Mouse (Mus musculus): ENCODE measurements around the gene Ahcyl1.

Gene Ahcyl1

DNA sequence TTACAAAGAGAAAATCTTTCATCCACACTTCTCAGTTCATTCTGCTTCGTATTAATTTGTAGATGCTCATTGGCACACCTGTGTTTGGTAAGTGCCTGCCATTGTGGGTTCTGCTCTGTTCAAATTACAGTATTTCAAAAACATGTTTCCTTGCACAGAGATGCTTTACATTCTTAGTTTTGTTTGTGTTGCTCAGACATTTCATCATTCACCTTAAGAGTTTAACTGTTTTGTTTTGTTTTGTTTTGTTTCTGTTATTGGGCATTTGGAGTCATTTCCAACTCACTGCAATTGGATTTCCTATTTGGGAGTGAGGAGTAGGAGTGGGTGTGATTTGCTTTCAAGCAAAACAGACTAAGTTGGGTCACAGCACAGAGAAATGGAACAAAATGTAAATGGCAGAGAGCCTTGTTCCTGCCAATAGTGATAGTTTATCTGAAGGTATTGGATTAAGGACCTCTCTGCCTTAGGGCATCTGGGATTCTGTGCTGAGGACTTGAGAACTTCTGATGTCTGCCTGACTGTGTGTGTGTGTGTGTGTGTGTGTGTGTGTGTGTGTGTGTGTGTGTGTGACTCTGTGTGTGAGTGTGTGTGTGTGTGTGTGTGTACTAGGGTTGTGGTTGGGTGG, 5.5 kb upstream of the Ahcyl1 start:
- DNase-seq, result no peak

DNA sequence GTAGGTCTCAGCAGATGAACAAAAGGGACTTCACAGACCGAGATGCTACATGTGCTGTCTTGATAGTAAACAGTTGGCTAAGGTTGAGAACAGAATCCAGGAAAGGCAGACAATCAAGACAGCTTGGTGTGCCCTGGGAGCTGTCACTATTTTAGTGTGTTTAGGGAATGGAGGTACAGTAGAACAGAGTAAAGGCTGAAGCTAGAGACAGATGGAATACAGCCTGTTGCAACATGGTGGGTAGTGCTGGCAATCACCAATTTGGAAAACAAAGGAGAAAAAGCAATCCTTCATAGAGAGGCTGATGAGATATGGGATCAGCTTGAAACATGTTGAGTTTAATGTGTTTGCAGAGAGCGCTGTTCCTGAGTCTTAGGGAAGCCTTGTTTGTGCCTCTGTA, 4.3 kb upstream of the Ahcyl1 start:
- DNase-seq, result no peak

DNA sequence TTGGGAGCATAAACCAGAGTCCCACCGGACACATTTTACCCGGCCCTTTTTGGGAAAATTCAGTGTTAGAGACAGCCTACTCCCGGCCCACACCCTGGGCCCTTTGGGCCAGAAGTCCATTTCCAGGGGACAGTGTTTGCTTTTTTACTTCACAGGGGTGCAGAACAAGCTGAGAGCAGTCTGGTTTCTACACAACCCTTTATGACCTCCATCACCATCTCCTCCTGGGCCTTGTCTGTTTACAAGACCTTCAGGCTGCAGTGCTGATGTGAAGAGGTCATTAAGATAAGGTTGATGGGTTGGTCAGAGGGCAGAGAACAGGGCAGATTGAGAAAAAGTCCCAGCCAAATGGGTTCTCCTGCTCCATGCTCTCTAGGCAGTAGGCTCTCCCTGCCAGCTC, 550 bp upstream of the Ahcyl1 start:
- no peak for DNase-seq

DNA sequence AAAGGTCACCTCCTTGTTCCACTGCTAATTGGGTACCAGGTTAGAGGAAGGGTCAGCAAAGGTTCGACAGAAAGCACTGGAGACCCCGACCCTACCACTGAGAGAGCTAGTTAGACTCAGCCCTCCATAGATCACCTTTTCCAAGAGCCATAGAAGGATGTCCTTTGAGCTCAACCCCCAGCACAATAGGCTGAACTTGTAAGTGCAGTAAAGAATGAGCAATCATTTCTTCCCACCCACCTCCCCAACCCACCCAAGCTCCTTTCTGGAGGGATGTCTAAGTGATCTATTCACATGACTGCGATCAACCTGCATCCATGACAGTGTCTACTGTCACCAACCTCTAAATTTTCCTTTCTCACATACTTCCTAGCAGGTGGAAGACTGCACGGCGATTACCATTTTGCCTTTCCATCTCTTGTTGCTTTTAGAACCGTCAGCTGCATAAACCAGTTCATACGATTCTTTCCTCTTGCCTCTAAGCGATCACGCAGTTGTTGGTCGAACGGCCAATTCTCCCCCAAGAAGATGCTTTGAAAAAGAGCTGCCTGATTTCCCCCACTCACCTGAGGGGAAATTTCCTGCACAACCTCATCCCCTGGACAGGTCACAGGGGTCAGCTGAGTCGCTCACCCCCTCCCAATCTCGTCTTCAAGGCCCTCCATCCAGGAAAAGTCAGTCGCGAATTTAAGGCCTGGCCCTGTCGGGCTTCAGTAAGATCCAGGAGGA, 977 bp downstream of the Ahcyl1 start:
- no peak for DNase-seq

DNA sequence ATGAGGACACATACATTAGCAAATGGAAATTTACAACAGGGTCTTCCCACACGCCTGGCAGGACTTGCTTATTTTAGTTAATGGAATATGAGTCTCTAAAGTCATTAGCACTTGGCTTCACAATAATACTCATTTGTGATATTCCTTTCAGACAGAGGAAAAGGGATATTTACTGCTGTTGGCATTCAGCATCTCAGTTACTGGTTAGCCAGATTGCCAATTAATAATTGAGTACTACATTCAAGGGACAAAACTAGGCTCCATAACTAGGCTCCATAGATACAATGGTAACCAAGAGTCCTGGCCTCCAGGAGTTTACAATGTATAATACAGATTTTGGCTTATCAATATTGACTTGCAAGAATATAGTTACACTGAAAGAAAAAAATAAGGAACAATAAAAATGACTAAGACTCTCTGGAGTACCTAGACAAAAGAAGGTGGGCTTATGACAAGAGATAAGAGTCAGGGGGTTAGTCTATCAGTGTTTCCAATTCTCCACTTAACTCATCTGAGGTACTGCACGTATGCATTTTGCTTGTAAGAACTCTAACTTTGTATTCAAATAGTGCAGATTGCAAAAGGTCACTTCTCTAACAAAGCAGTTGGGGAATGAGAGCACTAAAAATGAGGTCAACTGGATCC, 2.0 kb downstream of the Ahcyl1 start:
- DNase-seq, result no peak

DNA sequence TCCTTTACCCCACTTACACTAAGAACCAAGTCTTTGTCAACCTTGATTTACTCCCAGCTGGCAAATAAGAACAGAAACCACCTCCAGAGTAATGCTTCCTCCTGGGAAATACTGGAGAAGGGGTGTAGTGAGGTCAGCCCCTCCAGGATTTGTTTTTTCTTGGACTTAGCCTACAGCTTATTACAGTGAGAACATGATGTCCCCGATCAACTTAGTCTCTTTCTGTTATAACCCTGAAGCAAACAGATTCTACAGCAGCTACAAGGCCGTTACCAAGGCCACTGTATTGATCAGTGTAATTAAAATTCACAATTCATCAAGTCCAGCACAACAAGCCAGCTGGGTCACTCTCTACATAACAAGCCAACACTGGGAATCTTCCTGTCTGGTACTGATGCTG, 6.0 kb downstream of the Ahcyl1 start:
- DNase-seq, result no peak

DNA sequence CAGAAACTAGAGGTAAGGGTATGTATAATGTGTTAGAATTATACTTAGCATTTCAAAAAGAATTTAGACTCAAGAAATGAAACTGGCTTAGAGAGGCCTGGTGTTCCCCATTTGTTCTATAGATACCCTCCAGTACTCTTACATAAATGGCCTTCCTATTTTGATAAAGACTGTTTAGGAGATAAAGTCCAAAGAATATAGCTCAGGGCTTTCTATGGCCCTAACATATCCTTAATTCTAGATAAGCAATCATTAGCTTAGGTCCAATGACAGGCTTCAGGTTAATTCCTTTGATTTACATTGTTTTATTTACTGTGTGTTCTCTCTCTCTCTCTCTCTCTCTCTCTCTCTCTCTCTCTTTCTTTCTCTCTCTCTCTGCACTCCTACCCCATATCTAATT, 7.1 kb downstream of the Ahcyl1 start:
- no peak for DNase-seq

DNA sequence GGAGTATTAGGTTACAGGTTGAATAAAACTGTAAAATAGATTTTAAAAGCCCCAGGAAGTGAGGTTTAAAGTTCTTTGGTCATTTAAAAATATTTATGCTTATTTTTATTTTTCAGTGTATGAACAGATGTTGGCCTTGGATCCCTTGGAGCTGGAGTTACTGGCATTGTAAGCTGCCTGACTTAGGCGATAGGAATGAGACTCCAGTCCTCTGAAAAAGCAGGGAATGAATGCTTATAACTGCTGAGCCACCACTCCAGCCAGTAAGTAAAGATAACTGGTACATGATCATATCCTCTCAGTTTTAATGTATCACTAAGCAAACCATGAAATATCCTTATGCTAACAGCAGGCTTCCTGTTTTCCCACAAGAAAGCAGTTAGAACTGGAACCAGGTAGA, 8.1 kb downstream of the Ahcyl1 start:
- DNase-seq, result no peak

DNA sequence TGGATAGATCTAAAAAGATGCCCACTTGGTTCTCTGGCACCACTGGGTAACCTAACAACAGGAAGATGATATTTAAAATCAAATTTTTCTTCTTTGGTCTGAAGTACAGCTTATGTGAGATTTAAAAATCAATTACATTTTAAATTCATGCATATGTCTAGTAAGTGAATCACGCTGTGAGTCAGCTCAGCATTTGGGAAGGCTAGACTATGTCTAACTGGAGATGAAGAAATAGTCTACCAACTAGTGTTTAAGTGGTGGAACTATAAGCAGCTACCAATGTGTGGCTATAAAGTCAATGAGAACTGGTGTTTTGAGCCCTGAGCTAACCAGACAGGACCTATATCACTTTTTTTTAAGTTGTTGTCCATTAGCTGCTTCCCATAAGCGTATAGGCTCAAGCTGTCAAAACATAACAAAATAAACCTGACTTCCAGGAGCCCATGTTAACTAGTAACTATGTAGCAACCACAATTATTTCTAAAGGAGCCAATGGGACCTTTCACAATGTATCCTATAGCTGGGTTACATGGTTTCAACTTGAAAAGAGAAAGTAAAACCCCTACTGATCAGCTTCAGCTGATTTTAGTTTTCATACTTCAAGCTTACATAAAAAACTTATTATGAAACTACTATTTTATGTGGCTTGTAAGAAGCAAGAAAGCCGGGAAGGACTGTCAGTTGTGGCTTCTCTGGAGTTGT, 9.9 kb downstream of the Ahcyl1 start:
- DNase-seq, result no peak

DNA sequence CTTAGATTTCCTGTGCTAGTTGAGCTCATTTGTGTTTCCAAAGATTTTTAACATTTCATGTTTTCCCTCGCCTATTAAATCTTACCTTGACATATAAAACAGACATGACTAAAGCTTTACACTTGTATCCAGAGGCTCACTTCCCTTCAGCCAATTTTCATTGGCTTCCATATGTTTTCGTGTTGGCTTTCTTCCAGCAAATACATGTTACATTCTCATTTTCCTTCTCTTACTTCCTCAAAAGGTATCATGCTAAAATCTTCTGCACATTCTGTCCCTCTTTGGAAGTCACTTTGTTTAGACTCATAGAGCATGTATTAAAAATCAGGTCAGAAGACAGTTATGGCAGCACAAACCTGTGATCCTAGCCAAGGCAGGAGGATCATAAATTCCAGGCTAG, 10.7 kb downstream of the Ahcyl1 start:
- no peak for DNase-seq

DNA sequence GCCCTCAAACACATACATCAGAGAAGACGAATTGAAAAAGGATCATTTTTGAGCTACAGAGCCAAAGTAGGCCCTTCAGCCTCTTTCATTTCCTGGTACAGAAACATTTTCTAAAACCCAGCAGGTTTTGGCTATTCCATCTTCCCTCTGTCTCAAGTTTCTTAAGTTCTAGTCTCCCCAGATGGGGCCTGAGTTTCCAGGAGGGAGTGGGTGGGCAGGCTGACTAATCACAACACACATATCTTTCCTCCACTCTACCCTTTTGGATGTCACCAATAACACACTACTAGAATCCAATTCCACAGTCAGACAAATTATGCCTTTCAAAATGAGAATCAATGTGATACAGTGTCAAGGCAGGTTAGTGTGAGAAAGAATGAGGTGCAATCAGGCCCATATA, 12.8 kb downstream of the Ahcyl1 start:
- no peak for DNase-seq

DNA sequence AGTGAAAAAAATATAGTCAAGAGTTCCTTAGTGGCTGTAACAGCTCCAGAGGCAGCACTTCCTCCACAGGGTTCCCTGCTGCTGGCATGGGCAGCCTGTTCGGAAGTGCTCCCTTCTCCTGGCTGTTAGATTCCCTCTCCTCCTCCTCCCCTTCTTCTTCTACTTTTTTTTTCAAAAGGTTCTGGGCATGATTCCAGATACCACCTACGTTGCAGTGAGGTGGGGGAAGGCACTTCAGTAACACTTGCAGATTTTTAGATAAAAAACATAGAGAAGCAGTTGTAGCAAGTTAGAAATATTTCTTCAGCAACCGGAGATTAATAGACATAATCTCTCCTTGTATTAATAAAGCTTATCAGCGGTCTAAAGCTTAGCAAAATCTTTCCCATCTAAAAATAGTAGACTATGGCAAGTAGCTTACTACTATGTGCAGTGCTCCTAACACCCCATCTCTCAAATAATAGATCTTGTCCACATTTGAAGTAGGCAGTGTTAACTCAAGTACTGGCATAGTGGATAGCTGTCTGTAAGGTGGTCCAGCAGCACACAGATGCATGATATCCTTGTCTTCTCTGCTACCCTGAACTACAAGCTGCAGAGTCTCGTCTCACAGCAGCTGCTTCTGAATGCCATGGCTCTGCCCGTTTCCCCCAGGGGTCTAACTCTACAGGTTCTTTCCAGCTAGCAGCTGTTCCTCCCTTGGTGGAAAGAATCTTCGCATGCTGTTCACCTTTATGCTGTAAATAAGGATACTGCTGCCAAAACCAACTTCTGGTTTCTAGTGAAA, 15.4 kb downstream of the Ahcyl1 start:
- DNase-seq, result peak; percentile 29

DNA sequence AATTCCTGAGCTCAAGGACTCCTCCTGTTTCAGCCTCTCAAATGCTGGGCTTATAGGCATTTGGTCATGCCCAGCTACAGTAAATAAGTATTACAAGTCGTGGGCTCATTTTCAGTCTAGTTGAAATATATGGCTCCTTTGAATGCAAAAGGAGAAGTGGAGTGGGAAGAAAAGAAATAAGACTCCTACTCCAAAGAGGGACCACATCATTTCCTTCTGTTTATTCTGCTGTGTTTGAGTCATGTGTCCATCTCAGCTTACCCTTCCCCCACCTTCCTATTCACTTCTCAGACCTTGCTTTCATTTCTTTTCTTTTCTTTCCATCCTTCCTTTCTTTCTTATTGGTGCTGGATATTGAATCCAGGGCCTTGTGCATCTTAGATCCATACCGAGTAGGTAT, 24.9 kb downstream of the Ahcyl1 start:
- DNase-seq, result no peak

DNA sequence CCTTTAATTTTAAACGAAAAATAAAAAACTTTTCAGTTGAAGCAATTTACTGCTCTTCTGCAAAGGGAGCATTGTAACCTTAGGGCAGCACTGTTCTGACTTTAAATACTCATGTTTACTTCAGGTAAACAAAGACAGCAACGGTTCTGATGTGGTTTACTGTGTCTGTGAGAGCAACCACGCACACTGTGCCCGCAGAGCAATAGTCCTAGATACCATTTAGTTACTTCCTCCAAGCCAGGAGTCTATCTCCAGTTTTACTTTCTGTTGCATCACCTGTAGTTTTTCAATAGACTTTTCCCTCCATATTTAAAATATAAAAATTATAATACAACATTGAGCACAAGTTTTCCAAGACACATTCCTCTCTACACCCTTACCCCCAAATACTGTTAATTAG, 25.9 kb downstream of the Ahcyl1 start:
- DNase-seq, result no peak

DNA sequence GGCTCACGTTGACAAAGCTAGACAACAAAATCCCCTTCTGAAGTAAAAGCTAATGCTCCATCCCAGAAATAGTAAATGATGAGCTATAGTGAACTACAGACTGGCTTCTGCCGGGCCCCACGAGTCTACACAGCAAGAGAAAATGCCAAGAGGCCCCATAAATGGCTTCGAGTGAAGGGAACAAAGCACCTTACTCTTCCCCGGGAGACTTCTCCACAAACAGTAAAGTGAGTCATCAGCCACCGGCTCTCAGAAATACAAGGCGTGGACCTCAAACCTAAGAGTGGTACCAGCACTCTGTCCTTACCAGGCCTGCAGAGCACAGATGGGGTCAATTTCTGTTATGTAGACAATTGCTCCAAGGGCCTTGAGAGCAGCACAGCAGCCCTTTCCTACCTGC, 27.6 kb downstream of the Ahcyl1 start:
- no peak for DNase-seq

DNA sequence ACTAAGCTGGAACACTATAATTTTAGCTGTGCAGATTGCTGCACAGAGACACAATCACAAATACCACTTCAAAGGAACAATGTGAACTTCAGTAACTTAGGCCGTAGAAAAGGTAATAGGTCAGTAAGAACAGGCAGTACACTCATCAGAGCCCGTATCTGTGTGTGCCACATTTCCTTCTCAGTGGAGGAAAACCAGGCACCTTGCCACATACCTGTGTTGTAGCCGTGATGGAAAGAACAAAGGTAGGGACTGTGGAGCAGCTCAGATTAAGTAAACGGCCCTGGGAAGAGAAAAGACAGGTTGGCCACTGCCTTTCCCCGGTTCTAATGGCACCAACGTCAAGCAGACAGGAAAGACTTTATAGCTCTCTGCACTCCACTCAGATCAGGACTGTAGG, 28.9 kb downstream of the Ahcyl1 start:
- DNase-seq, result no peak

DNA sequence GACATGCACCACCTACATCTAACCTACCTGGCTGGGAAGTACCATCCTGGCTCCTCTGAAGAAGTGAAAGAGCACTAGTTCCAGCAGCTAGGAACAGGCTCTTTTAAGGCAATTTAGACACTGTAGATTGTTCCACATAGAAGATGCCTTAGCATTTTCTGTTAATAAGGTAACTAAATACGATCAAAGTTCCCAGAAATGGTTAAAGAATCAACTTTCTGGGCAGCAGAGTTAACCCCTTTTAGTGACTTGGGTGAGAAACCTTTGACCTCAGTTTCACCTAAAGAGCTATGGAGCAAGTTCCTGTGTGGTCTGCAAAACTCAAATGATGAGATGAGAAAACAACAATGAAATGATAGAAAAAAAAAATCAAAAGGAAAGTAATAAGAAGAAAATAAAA, 31.7 kb downstream of the Ahcyl1 start:
- no peak for DNase-seq

DNA sequence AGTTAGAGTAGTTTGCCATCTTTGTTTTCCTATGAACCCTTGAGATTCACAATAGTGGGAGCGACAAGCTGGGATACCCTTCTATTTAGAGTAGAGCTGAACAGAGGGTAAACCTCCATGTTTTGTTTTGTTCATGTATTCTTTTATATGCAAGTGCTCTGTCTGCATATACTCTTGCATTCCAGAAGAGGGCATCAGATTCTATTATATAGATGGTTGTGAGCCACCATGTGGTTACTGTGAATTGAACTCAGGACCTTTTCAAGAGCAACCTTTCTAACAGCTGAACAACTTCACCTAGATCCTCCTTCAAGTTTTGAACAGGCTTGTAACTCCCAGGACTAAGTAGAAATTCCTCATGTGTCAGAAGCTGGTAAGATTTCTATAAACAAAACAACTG, 37.4 kb downstream of the Ahcyl1 start:
- no peak for DNase-seq

DNA sequence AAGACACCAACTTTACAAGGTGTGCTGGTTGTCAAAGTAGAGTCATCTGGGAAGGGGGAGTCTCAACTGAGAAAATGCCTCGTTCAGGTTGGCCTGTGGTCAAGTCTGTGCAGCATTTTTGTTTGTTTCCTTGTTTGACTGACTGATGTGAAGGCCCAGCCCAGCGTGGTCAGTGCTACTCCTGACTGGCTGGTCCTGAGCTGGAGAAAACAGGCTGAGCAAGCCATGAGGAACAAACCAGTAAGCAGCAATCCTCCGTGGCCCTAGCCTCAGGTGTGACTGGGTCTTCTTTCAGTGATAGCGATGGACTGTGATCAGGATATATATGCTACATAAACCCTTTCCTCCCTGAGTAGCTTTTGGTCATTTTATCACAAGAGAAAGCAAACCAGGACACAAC, 39.5 kb downstream of the Ahcyl1 start:
- no peak for DNase-seq

DNA sequence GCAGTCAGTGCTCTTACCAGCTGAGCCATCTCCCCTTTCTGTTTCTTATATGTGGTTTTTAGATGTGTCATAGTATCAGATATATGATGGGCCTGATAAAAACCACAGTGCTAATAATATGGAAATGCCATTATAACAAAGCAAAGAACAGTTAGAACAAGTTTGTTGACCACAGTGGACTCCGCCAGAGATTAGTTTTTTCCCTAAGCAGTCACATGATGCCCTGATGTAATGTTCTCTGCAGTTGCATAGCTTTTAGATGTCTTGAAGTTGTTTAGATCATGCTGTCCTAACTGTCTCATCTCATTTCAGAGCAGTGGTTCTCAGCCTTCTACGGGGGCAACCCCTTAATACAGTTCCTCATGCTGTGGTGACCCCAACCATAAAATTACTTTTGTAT, 40.2 kb downstream of the Ahcyl1 start:
- DNase-seq, result no peak

DNA sequence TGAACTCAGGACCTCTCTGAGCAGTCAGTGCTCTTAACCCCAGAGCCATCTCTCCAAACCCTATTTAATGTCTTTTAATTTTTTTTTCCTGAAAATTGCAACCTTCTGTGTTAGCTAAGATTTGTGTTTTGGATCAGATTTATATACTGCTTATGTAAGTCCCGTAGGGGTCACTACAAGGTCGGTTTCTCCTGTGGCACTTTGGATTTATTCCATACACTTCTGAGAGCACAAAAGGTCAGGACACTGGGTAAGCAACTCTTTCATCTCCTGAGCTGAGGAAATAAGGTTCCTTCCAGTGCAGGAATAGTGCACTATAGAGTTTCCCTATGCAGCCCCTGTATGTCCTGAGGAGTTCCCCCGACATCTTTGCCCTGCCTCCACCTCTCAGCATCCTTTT, 40.9 kb downstream of the Ahcyl1 start:
- no peak for DNase-seq

DNA sequence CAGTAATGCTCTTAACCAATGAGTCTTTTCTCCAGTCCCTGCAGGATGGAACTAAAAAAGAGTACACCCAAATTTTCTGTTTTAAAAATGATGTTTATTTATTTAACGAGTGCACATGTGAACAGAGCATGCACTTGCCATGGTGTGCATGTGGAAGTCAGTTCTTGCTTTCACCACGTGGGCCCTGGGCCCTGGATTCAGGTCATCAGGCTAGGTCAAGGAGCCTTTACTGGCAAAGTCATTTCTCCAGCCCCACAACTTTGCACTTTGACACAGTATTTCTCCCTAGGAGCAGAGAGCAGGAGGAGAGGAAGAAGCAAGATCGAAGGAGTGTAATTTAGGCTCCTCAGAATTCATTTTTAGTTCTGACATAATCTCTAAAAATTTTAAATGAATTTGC, 41.5 kb downstream of the Ahcyl1 start:
- no peak for DNase-seq

DNA sequence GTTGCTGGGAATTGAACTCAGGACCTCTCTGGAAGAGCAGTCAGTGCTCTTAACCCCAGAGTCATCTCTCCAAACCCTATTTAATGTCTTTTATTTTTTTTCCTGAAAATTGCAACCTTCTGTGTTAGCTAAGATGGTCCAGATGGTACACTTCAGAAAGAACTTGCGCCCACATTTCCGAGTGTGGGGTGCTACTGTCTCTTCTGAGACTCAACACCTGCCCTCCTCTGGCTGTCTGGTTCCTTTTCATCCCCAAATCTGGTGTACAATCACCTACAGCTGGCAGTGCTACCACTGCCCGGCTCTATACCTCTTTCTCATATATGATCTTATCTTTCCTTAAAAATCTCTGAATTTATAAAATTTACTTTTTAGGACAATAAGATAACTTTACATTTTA, 43.4 kb downstream of the Ahcyl1 start:
- DNase-seq, result no peak
